Mouse (Mus musculus): ENCODE data around the gene Gck. TPM values are rescaled to one million over a fixed set of nuclear protein-coding genes. Genes with fewer than 3 reads are reported as not detected.
"Not testable (repeated sequence)": the region's sequence is repeated elsewhere in the genome, so short reads cannot be mapped to it uniquely, and the experiment has no call there.

The Gck gene
- polyA plus RNA-seq, 1 experiment from 2014 or later: 5.7 TPM

GRCm38 (mm10) chr11:5954435-5954834 lies 4.6 kb upstream of the Gck start:
- Histone ChIP-seq H3K27me3 (no peaks in the 10 kb centered on the region), H3K4me2 (peak overlapping the region; percentile 86; the same call in 1 of the 2 replicates), H3K9ac (no peak overlapping the region), H3K36me3 (no peaks in the 10 kb centered on the region; the same call in 1 of the 2 replicates), H3K9me3 (no peaks in the 10 kb centered on the region), H3K27ac (replicated peaks) (no peak overlapping the region; the same call in 1 of the 2 replicates), H3K4me1 (replicated peaks) (peaks cover 30% of the 10 kb centered on the region), H3K4me3 (no peak overlapping the region)
- 83% methylated on average over 5 of the region's 5 CpGs for WGBS
- no peak for ATAC-seq (ENCODE audit: low FRiP score, low read depth)

DNA sequence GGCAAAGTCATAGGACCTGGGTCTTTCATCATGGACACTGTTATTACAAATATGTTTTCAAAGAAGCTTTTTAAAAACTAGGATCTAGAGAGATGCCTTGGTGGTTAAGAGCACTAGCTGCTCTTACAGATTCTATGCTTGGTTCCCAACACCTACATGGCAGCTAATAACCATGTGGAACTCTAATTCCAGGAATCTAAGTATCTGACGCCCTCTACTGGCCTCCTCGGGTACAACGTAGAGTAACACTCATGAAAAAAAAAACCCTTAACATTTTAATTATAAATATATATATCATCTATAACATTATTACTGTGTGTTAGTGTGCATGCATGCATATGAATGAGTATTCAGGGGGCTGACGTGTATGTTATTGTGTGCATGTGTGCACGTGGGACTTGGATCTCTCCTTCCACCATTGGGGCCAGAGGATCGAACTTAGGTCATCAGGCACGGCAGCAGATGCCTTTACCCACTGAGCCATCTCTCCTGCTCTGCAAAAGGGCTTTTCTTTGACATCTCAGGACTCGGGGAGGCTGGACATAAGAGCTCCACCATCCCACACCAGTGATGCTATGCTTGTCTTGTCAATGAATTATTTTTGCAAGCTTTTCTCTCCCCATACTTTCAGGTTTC lies 3.4 kb upstream of the Gck start:
- WGBS: 30% methylated on average over 8 of the region's 8 CpGs
- Histone ChIP-seq H3K27me3 (no peaks in the 10 kb centered on the region), H3K4me1 (replicated peaks) (peaks cover 30% of the 10 kb centered on the region), H3K36me3 (no peaks in the 10 kb centered on the region), H3K27ac (replicated peaks) (no peak overlapping the region), H3K9me3 (no peaks in the 10 kb centered on the region), H3K4me3 (no peak overlapping the region), H3K9ac (no peak overlapping the region), H3K4me2 (no peak overlapping the region)
- no peak for ATAC-seq (ENCODE audit: low FRiP score, low read depth)

DNA sequence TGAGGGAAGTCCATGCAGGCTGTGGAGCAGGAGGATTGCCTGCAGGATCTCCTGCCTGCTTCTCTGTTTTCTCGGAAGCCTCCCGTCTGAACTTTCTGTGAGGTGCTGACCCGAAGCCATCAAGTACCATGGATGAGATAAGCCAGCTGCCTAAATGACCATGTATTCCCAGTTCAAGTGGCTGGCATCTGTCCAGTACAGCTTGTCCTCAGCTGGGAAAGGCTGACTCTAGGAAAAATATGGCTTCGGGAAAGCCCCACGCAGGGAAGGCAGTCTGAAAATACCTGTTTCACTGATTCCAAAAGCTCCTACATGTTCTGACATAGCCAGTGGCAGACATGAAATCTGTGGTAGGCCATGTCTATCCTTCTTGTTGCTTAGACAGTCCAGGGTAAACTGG lies 2.6 kb upstream of the Gck start:
- no peaks in the 10 kb centered on the region for H3K9me3 ChIP-seq
- no peak overlapping the region for H3K4me2 ChIP-seq
- H3K27ac ChIP-seq (replicated peaks): no peak overlapping the region
- no peak overlapping the region for H3K4me3 ChIP-seq
- WGBS: 94% methylated on average over 5 of the region's 5 CpGs
- no peak overlapping the region for H3K9ac ChIP-seq
- H3K36me3 ChIP-seq: no peaks in the 10 kb centered on the region
- no peak for ATAC-seq (ENCODE audit: low FRiP score, low read depth)
- H3K4me1 ChIP-seq (replicated peaks): peaks cover 27% of the 10 kb centered on the region
- H3K27me3 ChIP-seq: no peaks in the 10 kb centered on the region

DNA sequence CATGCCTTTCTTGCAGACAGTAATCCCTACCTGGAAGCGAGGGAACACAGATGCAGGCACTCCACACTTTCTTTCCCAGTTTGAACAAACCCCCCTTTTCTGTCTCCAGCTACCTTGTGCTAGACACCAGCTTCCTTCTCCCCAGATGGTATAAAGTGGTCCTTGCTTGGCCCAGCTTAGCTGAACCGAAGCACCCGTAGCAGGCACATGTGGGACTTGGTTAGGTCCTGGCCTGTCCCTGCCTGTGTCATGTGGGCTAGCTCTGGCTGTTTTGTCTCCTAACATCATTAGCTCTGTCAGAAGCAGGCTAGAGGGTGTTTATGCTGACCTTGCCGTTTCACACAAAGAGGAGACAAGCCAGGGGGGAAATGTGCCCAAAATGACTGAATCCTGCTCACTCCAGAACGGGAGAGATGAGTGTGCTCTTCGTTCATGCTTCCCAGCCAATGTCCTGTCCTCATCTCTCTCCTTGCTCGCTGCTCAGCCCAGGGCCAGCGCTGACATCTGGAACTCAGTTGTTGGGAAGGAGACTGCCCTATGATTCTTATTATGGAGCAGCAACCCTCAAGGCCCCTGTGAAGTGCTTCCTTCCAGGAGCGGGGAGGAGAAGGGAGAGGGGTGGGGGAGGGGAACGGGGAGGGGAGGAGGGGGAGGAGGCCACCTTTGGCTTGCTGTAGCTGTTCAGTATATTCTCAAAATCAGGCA lies 1.2 kb downstream of the Gck start:
- no peaks in the 10 kb centered on the region for H3K36me3 ChIP-seq
- WGBS: 54% methylated on average over 10 of the region's 10 CpGs

DNA sequence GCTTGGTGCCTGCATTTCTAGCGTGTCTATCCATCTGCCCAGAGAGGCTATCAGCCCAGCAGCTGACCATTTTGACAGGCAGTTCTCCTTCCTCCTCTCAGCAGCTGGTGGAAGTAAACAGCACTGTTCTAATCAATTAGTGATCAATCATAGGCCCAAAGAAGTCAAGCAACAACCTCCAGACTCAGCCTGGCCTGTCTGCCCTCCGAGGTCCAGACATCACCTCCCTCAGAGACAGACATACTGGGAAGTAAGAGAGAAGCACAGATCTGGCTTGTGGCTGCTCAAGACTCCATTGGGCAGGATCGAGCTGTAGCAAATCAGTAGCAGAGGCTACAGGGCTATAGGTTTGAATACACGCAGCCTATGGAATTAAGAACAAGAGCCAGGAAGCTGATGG lies 2.1 kb downstream of the Gck start:
- Histone ChIP-seq H3K4me2 (no peak overlapping the region), H3K4me3 (no peak overlapping the region), H3K9ac (no peak overlapping the region), H3K27me3 (no peaks in the 10 kb centered on the region), H3K4me1 (replicated peaks) (0 out of 2 replicates have a peak, but pooled peaks cover 5% of the 10 kb centered on the region), H3K36me3 (no peaks in the 10 kb centered on the region), H3K27ac (replicated peaks) (no peak overlapping the region), H3K9me3 (no peaks in the 10 kb centered on the region)
- 61% methylated on average over 4 of the region's 4 CpGs for WGBS
- ATAC-seq (ENCODE audit: low FRiP score, low read depth): no peak

More for the DNA sequence above, 1.2 kb downstream of the Gck start:
- no peak overlapping the region for H3K9ac ChIP-seq
- no peaks in the 10 kb centered on the region for H3K9me3 ChIP-seq
- H3K27ac ChIP-seq (replicated peaks): no peak overlapping the region
- ATAC-seq (ENCODE audit: low FRiP score, low read depth): no peak
- no peaks in the 10 kb centered on the region for H3K27me3 ChIP-seq
- no peak overlapping the region for H3K4me2 ChIP-seq
- 0 out of 2 replicates have a peak, but pooled peaks cover 5% of the 10 kb centered on the region for H3K4me1 ChIP-seq (replicated peaks)
- H3K4me3 ChIP-seq: no peak overlapping the region

DNA sequence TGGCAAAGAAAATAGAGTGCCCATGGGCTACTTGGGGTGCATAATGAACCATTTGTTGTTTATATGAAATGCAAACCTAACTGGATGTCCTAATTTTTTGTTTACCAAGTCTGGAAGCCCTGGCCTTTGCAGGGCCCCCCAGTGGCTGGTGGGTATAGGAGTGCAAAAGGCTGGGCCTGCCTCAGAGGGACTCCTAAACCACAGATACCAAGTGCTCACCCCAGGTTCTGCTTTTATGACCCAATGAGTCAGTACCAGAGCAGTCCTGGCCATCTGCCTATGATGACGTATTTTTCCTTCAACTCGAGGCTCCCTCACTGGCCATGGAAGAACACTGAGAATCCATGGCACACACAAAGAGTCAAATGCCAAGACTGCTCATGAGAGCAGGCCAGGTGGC lies 4.8 kb downstream of the Gck start:
- H3K4me2 ChIP-seq: no peak overlapping the region
- H3K9me3 ChIP-seq: no peaks in the 10 kb centered on the region
- no peaks in the 10 kb centered on the region for H3K36me3 ChIP-seq
- 87% methylated on average over 2 of the region's 2 CpGs for WGBS
- no peak for ATAC-seq (ENCODE audit: low FRiP score, low read depth)
- 0 out of 2 replicates have a peak, but pooled peaks cover 4% of the 10 kb centered on the region for H3K4me1 ChIP-seq (replicated peaks)
- no peak overlapping the region for H3K4me3 ChIP-seq
- H3K9ac ChIP-seq: no peak overlapping the region
- no peak overlapping the region for H3K27ac ChIP-seq (replicated peaks)
- H3K27me3 ChIP-seq: no peaks in the 10 kb centered on the region

DNA sequence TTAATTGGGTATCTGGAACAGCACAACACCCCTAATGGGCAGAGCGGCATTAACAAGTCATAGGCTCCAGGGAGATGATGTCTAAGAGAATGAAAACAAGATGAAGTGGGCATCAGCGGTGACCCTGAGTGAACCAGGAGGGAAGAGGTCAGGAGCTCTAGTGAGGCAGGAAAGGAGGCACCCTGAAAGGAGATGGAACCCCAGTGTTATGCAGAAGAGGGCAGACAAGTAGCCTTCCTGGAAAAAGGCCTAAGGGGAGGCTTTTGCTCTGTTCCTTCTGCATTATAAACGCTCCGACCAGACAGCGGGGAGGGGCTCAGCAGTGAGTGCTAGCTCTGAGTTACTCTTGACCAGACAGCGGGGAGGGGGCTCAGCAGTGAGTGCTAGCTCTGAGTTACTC lies 6.9 kb downstream of the Gck start:
- Histone ChIP-seq H3K4me2 (no peak overlapping the region), H3K4me1 (replicated peaks) (no peaks in the 10 kb centered on the region), H3K4me3 (no peak overlapping the region), H3K36me3 (no peaks in the 10 kb centered on the region), H3K9ac (no peak overlapping the region), H3K27me3 (no peaks in the 10 kb centered on the region), H3K27ac (replicated peaks) (no peak overlapping the region), H3K9me3 (no peaks in the 10 kb centered on the region)
- 55% methylated on average over 6 of the region's 6 CpGs for WGBS
- ATAC-seq (ENCODE audit: low FRiP score, low read depth): no peak

DNA sequence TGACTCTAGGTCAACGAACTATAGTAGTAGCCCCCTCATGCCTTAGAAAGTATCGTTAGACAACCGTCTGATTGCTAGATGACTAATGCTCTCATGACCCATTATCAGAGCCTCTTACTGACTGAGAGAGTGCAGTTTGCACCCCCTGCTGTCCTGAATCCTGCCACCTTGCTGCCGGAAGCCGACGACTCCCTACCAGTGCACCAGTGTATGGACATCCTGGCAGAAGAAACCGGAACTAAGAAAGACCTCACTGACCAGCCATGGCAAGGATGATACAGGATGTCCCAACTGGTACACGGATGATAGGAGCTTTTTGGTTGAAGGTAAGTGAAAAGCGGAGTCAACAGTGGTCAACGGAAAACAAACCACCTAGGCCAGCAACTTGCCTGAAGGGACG lies 15.3 kb downstream of the Gck start:
- H3K4me2 ChIP-seq; H3K27ac ChIP-seq (replicated peaks); H3K4me3 ChIP-seq; H3K4me1 ChIP-seq (replicated peaks); ATAC-seq (ENCODE audit: low FRiP score, low read depth); H3K9me3 ChIP-seq; H3K36me3 ChIP-seq; H3K9ac ChIP-seq; H3K27me3 ChIP-seq: not testable (repeated sequence)
- WGBS: 94% methylated on average over 11 of the region's 11 CpGs

DNA sequence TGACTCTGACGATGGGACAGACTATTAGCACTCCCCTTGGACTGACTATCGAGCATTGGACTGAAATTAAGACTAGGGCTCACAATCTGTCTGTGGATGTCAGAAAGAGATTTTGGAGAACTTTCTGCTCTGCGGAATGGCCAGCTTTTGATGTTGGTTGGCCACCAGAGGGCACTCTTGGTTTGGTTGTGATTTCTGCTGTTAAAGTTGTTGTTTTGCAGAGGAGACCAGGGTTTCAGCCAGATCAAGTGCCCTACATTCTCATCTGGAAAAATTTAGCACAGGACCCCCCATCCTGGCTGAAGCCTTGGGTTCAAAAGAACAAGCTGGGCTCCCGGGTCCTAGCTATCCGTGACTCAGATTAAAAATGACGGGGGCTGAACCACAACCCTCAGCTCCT lies 17.9 kb downstream of the Gck start:
- H3K27me3 ChIP-seq; H3K9me3 ChIP-seq; H3K4me1 ChIP-seq (replicated peaks); H3K9ac ChIP-seq; H3K4me2 ChIP-seq; H3K27ac ChIP-seq (replicated peaks); H3K4me3 ChIP-seq; H3K36me3 ChIP-seq; ATAC-seq (ENCODE audit: low FRiP score, low read depth): not testable (repeated sequence)
- whole genome bisulfite sequencing: 91% methylated on average over 6 of the region's 6 CpGs

GRCm38 (mm10) chr11:5930578-5930977 lies 19.3 kb downstream of the Gck start:
- H3K4me1 ChIP-seq (replicated peaks): no peaks in the 10 kb centered on the region
- ATAC-seq (ENCODE audit: low FRiP score, low read depth): no peak
- 52% methylated on average over 1 of the region's 1 CpGs for WGBS

GRCm38 (mm10) chr11:5926696-5927220 lies 23.1 kb downstream of the Gck start:
- H3K4me3 ChIP-seq: no peak overlapping the region
- H3K4me1 ChIP-seq (replicated peaks): no peaks in the 10 kb centered on the region
- no peaks in the 10 kb centered on the region for H3K27me3 ChIP-seq
- ATAC-seq (ENCODE audit: low FRiP score, low read depth): no peak
- no peaks in the 10 kb centered on the region for H3K36me3 ChIP-seq
- H3K9ac ChIP-seq: no peak overlapping the region
- 84% methylated on average over 3 of the region's 3 CpGs for WGBS
- H3K9me3 ChIP-seq: no peaks in the 10 kb centered on the region
- H3K4me2 ChIP-seq: no peak overlapping the region
- H3K27ac ChIP-seq (replicated peaks): no peak overlapping the region

More at GRCm38 (mm10) chr11:5930578-5930977, 19.3 kb downstream of the Gck start:
- Histone ChIP-seq H3K9ac (no peak overlapping the region), H3K4me2 (no peak overlapping the region), H3K27ac (replicated peaks) (no peak overlapping the region), H3K4me3 (no peak overlapping the region), H3K36me3 (no peaks in the 10 kb centered on the region), H3K9me3 (no peaks in the 10 kb centered on the region), H3K27me3 (no peaks in the 10 kb centered on the region)

- H3K27ac ChIP-seq (replicated peaks): no peak overlapping the region
- H3K4me1 ChIP-seq (replicated peaks): no peaks in the 10 kb centered on the region
- H3K4me3 ChIP-seq: no peak overlapping the region
- H3K27me3 ChIP-seq: no peaks in the 10 kb centered on the region
- no peak for ATAC-seq (ENCODE audit: low FRiP score, low read depth)
- no peak overlapping the region for H3K9ac ChIP-seq
- H3K9me3 ChIP-seq: no peaks in the 10 kb centered on the region
- H3K36me3 ChIP-seq: no peaks in the 10 kb centered on the region
- H3K4me2 ChIP-seq: no peak overlapping the region
- WGBS: 61% methylated on average over 8 of the region's 8 CpGs
Measured at GRCm38 (mm10) chr11:5924699-5925098, 25.2 kb downstream of the Gck start.
